Mouse (Mus musculus) lung, postnatal 10 days (tissue): ENCODE results near the gene Bspry.

Source experiments
- DNase-seq: peaks from one replicate; pipeline ENCODE4 v3.0.0; 2021

Bspry gene

DNA sequence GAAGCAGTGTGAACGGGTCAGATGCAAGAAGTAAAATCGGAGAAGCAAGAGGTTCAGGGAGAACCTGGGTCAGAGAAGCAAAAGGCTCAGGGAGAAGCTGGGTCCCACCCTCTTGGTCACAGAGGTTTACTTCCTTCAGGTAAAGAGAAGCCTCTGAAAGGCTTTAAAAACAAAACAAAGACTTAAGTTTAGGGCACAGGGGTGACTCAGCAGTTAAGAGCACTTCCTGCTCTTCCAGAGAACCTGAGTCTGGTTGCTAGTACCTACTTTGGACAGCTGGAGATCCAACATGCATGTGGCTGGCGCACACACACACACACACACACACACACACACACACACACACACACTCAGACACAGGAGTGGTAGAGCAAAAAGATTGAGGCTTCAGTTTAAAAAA lies 5.1 kb downstream of the Bspry start:
- no peak for DNase-seq

DNA sequence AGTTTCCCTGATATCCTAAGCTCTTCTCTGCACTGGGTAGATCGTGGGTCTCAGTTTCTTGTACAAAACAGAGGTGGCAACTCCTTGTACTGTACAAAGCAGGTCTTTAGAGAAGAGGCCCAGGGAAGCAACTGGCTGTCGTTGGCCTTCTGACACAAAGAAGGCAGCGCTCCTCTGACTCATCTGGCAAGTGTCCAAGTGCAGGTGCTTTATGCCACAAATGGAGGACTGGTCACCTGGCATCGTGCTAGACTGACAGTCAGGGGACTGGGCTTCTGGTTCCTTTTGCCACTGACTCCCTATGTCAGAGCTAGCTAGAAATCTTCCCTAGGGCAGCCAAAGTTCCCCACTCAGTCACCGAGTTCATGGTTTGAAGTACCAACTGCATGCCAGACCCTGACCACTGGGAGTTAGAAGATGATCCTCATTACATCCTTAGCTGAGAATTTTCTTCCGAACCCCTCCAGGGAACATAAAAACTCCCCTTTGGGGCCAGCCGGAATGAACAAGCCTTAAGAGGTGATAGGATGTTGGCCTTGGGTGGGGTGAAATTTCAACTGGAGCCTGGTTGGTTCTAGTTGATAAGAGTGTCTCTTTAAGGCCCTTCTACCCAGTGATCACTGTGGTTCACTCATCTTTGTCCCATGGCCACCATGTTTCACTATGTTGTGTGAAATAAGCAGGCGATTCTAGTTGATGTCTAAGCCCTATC lies 5.8 kb downstream of the Bspry start:
- DNase-seq, result peak; percentile 43

DNA sequence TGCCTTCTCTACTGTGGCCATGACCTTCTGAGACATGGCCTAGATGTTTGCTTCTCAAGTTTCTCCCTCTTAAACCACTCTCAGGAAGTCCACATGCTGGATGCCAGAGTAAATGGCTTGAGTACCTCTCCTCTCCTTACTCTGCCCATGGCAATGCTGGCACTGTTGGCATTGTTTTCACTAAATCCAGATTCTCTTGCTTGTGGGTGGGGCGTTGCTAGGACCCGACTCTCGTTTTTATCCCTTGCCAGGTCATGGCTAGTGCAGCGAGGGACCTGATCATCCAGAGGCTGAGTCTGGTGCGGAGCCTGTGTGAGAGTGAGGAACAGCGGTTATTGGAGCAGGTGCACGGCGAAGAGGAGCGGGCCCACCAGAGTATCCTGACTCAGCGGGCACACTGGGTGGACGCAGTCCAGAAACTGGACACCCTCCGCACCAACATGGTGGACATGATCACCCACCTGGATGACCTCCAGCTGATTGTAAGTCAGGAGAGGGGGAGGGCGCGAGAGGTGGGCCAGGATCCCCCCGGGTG lies 6.4 kb downstream of the Bspry start:
- DNase-seq, result peak; percentile 39

DNA sequence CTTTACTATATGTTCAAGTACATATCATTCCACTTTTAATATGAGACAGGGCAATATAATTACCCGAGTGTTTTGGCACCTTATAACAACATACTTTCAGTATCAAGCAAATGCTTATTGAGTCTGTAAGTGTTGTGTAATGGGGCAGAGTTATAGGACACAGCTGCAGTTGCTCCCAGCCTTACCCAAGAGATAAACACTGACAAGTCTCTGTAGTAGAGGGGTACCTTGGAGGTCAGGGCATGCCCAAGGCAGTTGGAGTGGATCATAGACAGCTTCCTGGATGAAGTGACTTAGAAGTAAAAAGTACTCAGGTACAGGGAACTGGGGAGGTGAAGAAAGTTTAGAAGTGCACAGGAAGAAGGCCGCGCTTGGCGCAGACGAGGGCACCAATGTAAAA lies 7.3 kb downstream of the Bspry start:
- DNase-seq, result no peak

DNA sequence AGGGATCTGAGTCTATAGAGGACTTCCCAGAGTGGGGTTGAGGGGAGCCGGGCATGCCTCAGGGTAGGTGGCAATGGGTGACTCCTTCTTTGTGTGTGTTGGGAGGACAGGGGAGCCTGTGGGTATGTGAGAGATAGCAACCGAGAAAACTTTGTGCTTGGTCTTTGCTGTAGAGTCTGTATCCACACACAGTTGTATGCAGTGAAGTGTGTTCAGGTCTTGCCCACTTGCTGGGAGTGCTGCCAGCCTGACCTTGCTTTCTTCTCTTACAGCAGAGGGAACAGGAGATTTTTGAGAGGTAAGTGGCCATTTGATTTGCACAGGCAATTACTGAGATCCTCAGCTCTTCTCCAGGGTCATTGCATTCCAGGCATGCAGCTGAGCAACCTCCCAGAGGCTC lies 8.1 kb downstream of the Bspry start:
- no peak for DNase-seq

DNA sequence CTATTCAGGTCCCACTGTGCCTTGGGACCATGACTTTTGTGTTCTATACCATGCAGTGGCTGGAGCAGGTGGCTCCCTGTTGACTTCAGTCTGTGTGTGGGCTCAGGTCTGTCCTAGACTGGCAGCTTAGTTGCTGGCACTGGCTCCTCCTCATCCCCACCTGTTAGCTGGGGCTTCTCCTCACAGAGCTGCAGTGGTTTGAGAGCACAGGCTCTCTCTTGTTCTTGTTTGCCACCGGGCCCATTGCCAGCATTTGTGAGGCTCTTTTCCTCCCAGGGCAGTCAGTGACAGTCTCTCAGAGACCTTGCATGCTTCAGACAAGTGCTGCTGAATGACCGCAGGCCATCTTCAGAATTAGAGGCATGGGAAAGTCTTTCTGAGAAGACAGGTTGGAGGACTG lies 12.8 kb downstream of the Bspry start:
- no peak for DNase-seq

DNA sequence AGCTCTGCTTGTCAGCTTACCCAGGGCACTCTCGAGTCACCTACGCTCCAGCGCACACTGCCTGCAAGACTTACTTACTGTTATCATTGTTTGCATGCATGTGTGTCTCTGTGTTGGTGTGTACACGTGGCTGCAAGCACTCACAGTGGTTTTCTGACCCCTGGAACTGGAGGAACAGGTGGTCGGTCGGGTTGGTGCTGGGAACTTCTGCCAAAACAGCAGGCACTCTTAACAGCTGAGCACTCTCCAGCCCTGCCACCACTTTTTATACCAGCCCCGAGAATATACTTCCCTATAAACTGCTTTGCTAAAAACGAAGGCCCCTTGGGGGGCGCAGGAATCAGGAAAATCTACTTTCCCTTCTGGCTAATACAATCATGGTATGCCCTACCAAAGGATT lies 14.4 kb downstream of the Bspry start:
- DNase-seq, result no peak

DNA sequence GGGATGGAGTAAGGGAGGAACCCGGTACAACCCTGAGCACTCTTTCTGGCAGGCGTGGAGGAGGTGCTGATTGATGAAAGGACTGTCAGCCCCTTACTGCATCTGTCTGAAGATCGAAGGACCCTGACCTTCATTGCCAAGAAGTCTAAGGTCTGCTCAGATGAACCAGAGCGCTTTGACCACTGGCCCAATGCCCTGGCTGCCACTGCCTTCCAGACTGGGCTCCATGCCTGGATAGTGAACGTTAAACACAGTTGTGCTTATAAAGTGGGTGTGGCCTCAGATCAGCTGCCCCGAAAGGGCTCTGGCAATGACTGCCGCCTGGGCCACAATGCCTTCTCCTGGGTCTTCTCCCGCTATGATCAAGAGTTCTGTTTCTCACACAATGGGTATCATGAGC lies 16.1 kb downstream of the Bspry start:
- DNase-seq, result peak; percentile 79

DNA sequence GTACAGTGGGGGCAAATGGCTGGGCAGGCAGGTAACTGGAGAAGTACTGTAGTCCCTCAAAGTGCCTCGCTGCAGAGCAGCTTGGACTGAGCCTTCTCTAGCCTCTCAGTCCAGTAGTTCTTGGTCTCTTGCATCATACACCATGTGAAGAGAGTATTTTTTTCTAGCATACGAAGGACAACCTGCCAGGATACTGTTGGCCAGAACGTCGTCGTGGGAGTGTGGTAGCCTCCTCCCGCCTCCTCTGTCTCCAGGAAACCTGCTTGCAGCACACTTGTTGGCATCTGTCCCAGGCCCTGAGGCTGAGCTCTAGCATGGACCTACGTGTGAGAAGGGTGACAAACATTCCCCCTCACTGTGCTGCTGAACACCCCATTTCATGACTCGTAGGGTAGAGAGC lies 17.0 kb downstream of the Bspry start:
- DNase-seq, result peak; percentile 77

DNA sequence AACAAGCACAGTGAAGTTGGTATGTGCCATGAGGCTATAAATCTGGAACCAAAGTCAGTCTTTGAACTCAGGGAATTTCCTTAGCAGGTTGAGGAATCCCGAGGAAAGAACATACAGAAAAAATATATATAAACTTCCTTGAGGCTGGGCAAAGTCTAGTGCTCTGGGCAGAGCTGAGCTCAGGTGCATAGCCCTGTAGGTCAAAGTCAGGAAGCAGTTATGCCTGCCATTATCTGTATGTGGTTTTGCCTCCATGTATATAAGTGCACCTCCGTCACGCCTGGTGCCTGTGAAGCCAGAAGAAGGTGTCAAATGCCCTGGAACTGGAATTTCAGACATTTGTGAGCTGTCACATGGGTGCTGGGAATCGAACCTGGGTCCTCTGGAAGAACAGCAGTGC lies 20.9 kb downstream of the Bspry start:
- no peak for DNase-seq

DNA sequence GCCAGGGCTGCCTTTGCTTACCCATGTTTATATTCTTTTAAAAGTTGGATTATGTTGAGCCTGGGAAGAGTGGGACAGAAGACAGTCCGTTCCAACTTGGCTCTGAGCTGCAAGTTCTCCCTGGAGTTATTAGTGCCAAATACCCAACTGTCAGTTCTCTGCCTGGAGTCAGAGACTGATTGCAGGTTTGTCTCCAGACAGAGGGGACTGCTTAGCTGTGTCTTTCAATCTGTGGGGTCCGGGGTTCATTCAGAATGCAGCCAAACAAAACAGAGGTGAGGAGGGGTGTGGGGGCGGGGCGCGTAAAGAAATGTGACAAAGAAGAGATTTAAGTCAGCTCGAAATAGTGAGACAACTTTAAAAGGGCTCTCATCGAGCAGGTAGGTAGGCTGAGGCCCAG lies 21.7 kb downstream of the Bspry start:
- no peak for DNase-seq

DNA sequence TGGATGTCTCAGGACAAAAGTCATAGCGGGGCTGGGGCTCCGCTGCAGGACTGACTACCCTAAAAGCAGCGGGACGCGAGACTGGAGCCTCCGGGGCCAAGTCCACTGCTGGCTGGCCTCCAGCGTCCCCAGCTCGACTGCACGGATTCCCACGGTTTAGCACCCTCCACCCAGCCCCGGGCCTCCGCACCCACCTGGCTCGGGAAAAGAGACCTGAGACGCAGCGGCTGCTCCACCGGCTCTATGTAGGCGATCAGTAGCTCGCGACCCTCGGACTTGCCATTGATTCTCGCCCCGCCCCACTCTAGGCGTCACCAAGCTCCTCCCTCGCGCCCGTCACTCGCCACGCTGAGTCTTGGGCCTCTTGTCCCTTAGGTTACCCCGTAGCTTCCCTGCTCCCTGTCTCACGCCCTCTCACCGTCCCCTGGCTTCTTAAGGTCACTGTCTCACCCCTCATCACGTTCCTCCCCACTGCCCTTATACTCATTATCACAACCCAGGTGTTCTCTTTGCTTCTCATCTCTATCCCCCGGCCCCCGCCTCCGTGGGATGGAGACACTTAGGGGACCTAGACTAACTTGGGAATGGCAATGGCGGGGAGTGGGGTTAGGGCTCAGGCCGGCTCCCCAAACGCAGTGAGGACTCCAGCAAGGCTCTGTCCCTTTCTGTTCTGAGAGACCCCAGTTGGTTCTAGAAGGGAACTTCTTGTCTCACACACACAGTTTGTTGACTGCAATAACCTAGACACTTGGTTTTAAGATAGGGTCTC lies 22.3 kb downstream of the Bspry start:
- DNase-seq, result peak; percentile 96

DNA sequence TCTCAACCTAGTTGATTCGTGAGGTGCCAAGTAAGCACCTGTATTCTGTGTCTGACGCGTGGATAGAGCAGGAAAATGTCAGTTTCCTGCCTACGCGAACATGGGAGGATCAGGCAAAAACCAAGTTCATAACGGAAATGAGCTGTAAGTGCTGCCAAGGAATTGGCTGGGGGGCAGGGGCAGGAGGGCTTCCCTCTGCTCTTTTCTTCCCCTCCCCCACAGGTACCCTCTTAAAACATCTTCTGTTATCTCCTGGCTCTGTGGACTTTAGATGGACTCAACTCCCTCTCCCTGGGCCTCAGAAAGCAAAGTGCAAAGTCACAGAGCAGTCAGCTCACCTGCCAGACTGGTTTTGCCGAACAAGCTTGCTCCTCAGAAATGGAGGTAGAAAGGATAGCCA lies 23.1 kb downstream of the Bspry start:
- no peak for DNase-seq

DNA sequence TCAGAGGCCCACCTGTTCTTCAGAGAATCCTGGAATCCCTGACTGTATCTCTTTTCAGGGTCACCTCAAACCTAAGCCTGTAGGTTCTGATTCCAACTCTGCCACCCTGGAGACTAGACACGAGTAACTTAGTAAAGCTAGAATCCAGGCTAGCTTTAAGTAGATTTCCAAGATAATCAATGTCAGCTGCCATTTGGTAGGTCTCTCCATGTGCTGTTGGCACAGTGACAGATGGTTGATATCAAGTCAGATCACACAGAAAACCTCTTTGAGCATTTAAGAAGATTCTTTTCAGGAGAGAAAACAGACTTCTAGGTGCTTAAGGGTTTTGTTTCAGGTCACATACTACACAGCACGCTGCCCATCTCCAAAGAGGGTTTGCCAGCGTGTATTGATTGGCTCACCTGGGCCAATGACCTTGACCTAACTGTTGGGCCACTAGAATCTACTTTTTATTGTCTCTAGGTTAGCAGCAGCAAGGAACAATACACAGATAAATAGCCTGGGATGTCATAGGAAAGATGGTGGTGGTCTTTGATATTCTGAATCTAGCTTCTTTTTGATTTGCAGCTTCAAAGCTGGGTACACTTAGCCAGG lies 23.6 kb downstream of the Bspry start, which contains the start of gene Hdhd3:
TSS of gene Hdhd3 (minus strand) at position 94 of the 597 bp plus-strand sequence.
- DNase-seq, result no peak

DNA sequence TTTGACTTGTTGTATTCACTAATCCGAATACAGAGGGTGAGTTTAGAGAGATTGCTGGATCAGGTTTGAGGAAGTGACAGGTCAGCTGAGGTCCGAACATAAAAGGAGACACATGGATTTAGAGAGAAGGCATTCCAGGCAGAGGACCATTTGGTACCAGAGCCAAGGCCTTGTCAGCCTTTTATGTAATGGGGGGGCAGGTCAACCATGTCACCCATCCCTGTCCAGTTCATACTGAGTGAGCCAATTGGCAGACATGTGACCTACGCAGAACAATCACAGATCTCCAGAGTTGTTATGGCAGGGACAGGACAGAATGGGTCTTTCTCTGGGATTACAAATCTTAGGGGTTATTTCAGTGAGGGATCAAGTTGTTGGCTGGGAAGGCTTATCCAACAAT lies 26.1 kb downstream of the Bspry start:
- no peak for DNase-seq

DNA sequence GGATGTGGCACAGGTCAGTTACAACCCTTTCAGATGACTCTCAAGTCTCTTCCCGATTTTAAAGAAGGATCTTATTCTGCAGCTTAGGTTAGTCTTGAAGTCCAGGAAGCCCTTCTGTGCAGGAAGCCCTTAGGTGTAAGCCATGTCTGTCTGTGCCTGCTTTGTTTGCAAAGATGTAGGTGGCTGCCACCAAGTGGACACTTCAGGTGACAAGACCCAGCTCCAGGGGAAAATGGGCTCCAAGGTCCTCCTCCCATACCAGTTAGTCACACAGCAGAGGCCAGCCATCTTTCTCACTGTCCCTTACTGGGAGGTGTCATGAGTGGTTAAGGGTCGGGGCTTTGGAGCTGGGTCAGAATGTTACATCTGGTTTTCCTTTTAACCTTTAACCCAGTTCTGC lies 26.9 kb downstream of the Bspry start:
- no peak for DNase-seq

DNA sequence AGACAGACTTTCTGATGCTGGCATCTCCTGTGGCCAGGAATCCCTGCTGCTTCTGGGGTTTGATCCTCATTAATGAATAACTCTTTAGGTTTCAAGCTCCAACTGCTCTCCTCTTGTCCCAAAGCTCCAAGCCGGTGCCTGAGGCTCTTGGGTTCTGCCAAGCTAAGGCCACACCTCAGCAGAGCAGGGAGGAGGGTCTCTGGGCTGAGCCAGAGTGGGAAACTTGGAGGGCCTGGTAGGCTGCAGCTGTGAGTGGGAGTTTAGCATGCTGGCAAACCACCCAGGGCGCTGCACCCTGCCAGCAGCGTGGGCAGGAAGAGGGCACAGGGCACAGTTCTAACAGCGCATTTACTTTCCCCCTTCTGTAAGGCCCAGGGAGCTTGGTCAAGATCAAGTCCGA lies 29.0 kb downstream of the Bspry start:
- DNase-seq, result no peak

DNA sequence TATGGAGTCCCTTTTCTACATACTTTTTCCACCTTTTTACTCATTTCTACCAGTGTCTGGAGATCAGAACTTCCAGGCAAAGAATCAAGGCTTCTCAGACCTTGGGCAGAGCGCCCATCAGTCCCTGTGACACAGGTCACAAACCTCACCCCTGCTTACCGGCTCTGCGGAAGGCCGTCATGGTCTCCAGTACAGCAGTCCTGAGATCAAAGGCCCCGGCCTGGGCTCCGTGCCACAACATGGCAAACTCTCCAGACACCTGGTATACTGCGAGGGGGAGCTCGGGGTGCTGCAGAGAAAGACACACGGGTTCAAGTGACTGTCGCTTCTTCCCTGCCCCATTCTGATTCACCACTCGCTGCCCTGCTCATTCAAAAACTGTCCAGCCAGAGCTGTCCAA lies 30.1 kb downstream of the Bspry start:
- no peak for DNase-seq

DNA sequence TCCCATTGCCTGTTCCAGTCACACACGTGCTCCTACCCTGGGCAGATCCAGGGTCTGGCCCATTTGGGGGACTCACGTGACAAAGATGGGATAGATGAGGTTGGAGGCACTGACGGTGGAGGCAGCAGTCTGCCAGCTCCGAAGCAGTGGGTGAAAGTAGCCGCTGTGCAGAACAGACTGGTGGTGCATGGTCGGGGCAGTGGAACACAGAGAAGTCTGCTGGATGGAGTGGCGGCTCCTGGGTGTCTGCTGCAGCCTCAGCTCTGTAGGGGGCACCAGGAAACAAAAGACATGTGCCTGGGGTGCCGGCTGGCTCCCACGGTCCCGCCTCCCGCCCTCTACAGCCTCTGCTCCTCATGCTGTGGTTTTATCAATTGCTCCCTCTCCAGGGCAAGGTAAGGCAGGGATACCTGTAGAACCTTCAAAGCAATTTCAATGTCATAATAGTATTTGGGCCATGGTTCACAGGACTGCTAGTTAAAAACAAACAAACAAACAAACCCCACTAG lies 34.2 kb downstream of the Bspry start:
- no peak for DNase-seq

DNA sequence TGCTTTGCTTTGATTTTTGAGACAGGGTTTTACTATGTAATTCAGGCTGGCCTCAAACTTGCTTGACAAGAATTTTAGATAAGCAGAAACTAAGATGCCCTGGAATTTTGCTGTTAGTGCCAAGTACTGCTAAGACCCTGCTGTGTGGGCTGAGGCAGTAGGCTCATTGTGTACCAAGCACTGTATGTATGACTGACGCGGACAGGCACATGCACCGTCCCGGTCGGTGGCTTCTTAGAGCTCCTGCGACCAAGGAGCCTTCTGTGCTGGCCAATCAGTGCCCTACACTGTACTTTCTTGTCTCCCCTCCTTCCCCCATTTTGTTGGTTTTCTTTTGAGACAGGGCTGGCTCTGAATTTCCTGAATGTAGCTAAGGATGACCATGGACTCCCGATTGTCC lies 35.1 kb downstream of the Bspry start:
- no peak for DNase-seq

DNA sequence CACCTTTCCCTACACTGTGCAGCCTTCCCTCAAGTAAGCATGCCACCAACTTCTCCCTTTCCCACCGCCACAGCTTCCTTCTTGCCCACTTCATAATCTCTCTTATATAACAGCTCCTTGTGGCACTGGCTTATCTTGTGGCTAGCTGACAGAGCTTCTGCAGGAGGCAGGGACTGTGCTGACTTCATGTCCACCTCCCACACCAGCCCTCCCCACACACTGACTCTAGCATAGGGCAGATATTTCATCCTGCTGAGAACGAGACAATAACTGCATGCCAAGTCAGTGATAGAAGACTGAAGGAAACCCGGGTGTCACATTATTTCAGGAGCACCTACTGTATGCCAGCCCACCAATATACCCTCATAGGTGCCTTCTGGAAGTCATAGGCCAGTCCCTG lies 35.6 kb downstream of the Bspry start:
- DNase-seq, result no peak

DNA sequence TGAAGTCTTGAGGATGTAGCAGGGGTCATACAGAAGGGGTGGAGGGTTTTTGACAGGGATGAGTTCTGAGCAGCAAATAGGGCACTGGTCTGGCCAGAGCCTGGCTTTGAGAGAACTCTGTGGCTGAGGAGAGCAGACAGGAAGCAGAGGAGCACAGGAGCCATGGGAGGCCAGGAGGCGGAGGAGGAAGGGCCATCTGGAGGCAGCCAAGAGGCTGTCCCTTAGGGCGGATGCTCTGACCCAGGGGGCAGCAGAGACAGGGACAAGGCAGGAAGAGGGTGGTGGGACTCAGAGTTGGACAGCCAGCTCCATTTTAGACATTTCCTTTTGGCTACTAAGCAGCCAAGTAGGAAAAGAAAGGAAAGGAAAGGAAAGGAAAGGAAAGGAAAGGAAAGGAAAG lies 36.2 kb downstream of the Bspry start:
- peak; percentile 78 for DNase-seq

DNA sequence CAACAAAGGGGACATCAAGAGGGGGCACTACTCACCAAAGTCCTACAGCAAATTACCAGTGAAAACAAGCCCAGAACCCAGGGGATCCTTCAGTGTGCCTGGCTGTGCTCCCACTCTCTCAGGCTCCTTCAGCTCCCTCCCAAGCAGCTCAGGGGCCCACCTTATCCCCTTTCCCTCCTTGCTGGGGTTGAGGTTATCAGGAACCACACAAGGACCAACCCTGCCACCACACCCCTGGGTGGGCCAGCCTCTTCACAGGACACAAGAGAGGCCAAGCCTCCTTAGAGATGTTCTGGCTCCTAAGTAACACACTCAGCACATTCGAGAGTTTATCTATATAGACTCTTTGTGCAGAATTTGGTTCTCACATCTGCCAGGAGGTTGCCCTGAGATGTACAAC lies 36.7 kb downstream of the Bspry start:
- DNase-seq, result no peak

DNA sequence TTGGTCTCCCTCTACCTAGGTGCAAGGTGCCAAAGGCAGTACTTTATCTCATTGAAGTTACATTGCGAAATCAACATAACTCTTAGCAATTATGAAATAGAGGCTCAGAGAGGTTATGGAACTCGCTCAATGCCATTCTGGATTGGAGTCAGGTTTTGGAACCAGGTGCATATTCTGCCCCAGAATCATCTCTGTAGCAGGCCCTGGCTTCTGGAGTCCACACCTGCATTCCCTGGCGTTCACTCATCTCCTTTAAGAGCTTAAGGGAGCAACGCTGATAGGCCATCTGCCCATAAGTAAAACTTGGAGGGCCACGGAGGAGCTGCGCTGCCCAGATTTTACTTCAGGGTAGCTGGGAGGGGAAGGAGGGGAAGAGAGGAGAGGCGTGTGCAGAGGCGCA lies 37.2 kb downstream of the Bspry start:
- peak; percentile 25 for DNase-seq
